Mouse (Mus musculus): ENCODE data around the gene Zdhhc7.

DNA sequence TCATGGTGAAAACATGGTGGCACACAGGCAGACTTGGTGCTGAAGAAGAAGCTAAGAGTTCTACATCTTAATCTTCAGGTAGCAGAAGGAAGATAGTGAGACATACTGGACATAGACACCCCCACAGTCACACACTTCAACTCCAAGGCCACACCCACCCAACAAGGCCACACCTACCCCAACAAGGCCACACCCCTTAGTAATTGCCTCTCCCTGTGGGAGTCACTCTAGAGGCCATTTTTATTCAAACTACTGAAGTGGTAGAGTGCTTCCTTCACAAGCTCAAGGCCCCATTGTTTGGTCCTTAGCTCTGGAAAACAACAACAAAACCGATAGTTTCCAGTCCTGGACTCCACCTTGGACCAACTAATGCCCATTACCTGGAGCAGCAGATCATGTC lies 44.8 kb upstream of the Zdhhc7 start:
- no peak for TF ChIP-seq POLR2A (IDR thresholded peaks at IDR 0.05; ENCODE audit: control insufficient read depth, extremely low read depth, insufficient read depth, low read length, poor library complexity)
- no peak for TF ChIP-seq CTCF (IDR thresholded peaks at IDR 0.05; ENCODE audit: borderline replicate concordance, control insufficient read depth, extremely low read depth, insufficient read depth, low read length, poor library complexity)

All from thymus, adult 2 months (tissue).